Mouse (Mus musculus) heart, adult 11 months (tissue): ENCODE measurements around the gene Arhgap15.

Experiments
- DNase-seq: peaks from one replicate; pipeline ENCODE4 v3.0.0; 2022

Gene Arhgap15

DNA sequence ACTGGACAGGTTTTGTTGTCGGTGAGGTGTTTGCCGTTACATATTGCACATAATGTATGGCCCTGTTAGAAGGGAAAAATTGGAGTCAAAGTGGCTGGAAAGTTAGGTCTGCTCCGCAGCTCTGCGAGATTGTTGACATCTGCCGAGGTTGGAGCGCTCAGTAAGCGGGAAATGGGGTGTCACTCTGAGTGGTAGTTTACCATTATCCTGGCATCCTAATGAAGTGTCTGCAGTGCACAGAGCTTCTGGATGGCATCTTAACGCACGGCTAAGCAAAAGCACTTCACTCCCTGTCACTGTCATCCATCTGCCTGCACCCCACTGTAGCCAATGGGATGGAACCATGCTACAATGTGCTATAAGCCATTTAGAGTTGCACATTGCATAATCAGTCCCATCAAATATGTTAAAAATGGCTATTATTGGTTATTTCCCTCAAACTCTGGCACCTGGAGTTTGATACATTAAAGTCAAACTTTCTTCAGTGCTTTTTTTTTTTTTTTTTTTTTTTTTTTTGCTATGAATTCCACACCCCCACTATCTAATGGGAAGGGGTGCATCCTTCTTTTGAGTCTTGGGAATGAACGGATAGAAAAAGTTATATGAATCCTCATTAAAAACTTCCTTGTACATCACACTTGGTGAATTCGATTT, 561.6 kb downstream of the Arhgap15 start:
- no peak for DNase-seq

DNA sequence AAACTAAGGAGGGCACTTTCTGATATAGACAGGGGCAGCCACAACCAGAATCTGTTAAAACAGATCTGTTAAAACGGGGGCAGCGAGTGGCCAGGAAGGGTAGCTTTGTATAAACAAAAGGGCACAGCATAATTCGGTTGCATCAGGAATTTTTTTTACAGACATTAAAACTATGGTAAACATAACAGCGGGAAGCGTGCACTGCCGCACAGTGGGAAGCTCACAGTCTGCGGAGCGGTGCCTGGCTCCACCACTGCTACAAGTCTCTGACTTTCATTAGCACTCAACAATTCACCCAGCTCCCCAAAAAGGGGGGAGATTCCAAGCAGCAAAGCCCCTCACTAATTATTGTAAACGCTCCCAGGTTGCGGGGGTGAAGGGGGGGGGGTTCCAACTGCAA, 562.6 kb downstream of the Arhgap15 start:
- peak; percentile 80 for DNase-seq

GRCm38 (mm10) chr2:44313573-44313972, 564.9 kb downstream of the Arhgap15 start:
- no peak for DNase-seq

GRCm38 (mm10) chr2:44318436-44318835, 569.8 kb downstream of the Arhgap15 start:
- DNase-seq: peak; percentile 89

GRCm38 (mm10) chr2:44319479-44319878, 570.9 kb downstream of the Arhgap15 start:
- no peak for DNase-seq

- DNase-seq: no peak
Measured at GRCm38 (mm10) chr2:44323813-44324212, 575.2 kb downstream of the Arhgap15 start.

GRCm38 (mm10) chr2:44333295-44333694, 584.7 kb downstream of the Arhgap15 start:
- DNase-seq: peak; percentile 86

GRCm38 (mm10) chr2:44334006-44334405, 585.4 kb downstream of the Arhgap15 start:
- peak; percentile 85 for DNase-seq

- peak; percentile 93 for DNase-seq
Measured at GRCm38 (mm10) chr2:44334517-44334916, 585.9 kb downstream of the Arhgap15 start.

- peak; percentile 76 for DNase-seq
Measured at GRCm38 (mm10) chr2:44336720-44337354, 588.2 kb downstream of the Arhgap15 start.

- DNase-seq: peak; percentile 48
Measured at GRCm38 (mm10) chr2:44338467-44338866, 589.8 kb downstream of the Arhgap15 start.

GRCm38 (mm10) chr2:44341091-44341571, 592.5 kb downstream of the Arhgap15 start:
- DNase-seq: no peak

GRCm38 (mm10) chr2:44344861-44345260, 596.2 kb downstream of the Arhgap15 start:
- no peak for DNase-seq

- DNase-seq: peak; percentile 12
Measured at GRCm38 (mm10) chr2:44345325-44345945, 596.8 kb downstream of the Arhgap15 start.

DNA sequence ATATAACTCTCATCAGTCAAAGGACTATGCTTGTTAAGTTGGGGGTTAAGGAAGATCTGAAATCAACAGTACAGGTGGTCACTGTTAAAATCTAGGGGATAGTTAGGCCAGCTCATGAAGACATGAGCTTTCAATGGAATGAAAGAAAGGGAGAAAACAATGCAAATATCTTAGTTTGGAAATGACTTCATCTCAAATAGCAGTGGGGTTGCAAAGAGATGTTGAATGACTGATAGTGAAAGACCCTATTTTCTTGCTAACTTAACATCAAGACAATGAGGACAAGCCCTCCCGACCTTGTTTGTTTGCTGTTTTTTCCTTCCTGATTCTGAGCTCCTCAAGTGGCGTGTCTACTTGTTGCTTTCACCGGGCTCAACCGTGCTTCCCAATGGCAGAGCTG, 597.6 kb downstream of the Arhgap15 start:
- no peak for DNase-seq

- peak; percentile 33 for DNase-seq
Measured at GRCm38 (mm10) chr2:44347781-44348180, 599.2 kb downstream of the Arhgap15 start.

GRCm38 (mm10) chr2:44349101-44349500, 600.5 kb downstream of the Arhgap15 start:
- peak; percentile 53 for DNase-seq

- DNase-seq: peak; percentile 60
Measured at GRCm38 (mm10) chr2:44352885-44353284, 604.3 kb downstream of the Arhgap15 start.

- no peak for DNase-seq
Measured at GRCm38 (mm10) chr2:44353594-44353993, 605.0 kb downstream of the Arhgap15 start.

- peak; percentile 74 for DNase-seq
Measured at GRCm38 (mm10) chr2:44354786-44355185, 606.2 kb downstream of the Arhgap15 start.

GRCm38 (mm10) chr2:44355316-44355715, 606.7 kb downstream of the Arhgap15 start:
- DNase-seq: peak; percentile 86

- peak; percentile 24 for DNase-seq
Measured at GRCm38 (mm10) chr2:44356248-44356886, 607.7 kb downstream of the Arhgap15 start.

- DNase-seq: peak; percentile 56
Measured at GRCm38 (mm10) chr2:44356887-44357251, 608.2 kb downstream of the Arhgap15 start.
